Mouse (Mus musculus) intestine, embryonic 15.5 days (tissue): Measurements from ENCODE around the gene Vav3. TPM values are rescaled to one million over a fixed set of nuclear protein-coding genes. Genes with fewer than 3 reads are reported as not detected.

Experiments
- ATAC-seq: fragments of 200-750 bp; cut with Nextera tagmentation; 2 replicates; pipeline ENCODE4 v1.8.0; 2017; ENCODE audit warnings: moderate TSS enrichment, moderate library complexity
- H3K27ac ChIP-seq: fragments of 300-500 bp; sonication (generic); 2 replicates; pipeline ENCODE4 v1.5.1; 2015; ENCODE audit warnings: mild to moderate bottlenecking, inconsistent platforms
- H3K27me3 ChIP-seq: fragments of 300-500 bp; sonication (generic); replicated peaks from 2 replicates; pipeline ENCODE4 v1.6.1; 2015; ENCODE audit warnings: inconsistent platforms
- H3K36me3 ChIP-seq: fragments of 300-500 bp; sonication (generic); 2 replicates; pipeline ENCODE4 v1.6.1; 2015; ENCODE audit warnings: inconsistent platforms
- H3K4me1 ChIP-seq: fragments of 300-500 bp; sonication (generic); replicated peaks from 2 replicates; pipeline ENCODE4 v1.6.1; 2015; ENCODE audit warnings: inconsistent platforms
- H3K4me2 ChIP-seq: fragments of 300-500 bp; sonication (generic); replicated peaks from 2 replicates; pipeline ENCODE4 v1.6.1; 2015; ENCODE audit warnings: mild to moderate bottlenecking, inconsistent platforms
- H3K4me3 ChIP-seq: fragments of 300-500 bp; sonication (generic); replicated peaks from 2 replicates; pipeline ENCODE4 v1.5.1; 2015; ENCODE audit warnings: inconsistent platforms
- H3K9ac ChIP-seq: fragments of 300-500 bp; sonication (generic); 2 replicates; pipeline ENCODE4 v1.6.1; 2015; ENCODE audit warnings: inconsistent platforms
- H3K9me3 ChIP-seq: fragments of 300-500 bp; sonication (generic); 2 replicates; pipeline ENCODE4 v1.6.1; 2016; ENCODE audit warnings: inconsistent platforms
- WGBS: fragments of 180-500 bp; shearing (Covaris S2); methylation state at CpG from one replicate; pipeline ENCODE4 v1.1.7; 2015; 5-methylcytosine and 5-hydroxymethylcytosine counted together
- polyA plus RNA-seq: library from polyadenylated mRNA; unstranded; fragments of >200 nt; fragmentation: Nextera tagmentation; extraction: Ambion mirVana; gene quantifications from 2 replicates; pipeline ENCODE4 v1.2.1, GENCODE M21; 2015

Gene Vav3
- 15.9 and 16.6 TPM in 2 replicates for polyA plus RNA-seq

GRCm38 (mm10) chr3:109340274-109341070, at the start of gene Vav3:
TSS of gene Vav3 (plus strand) at chr3:109340653.
- Histone ChIP-seq H3K4me3 (peak within 1 kb of the TSS; percentile 67), H3K27ac (peak within 1 kb of the TSS; percentile 73), H3K4me1 (peaks cover 5% of the 10 kb centered on the region; the same call in 1 of the 2 replicates), H3K4me2 (peak within 1 kb of the TSS; percentile 94), H3K27me3 (0 out of 2 replicates have a peak, but pooled peaks cover 4% of the 10 kb centered on the region), H3K9ac (peak within 1 kb of the TSS; percentile 62), H3K9me3 (no peaks in the 10 kb centered on the region), H3K36me3 (no peaks in the 10 kb centered on the region)
- WGBS = under 1% methylated on average over 84 of the region's 92 CpGs
- peak; percentile 96 for ATAC-seq

GRCm38 (mm10) chr3:109298857-109299256, 41.6 kb upstream of the Vav3 start:
- H3K9me3 ChIP-seq = no peaks in the 10 kb centered on the region
- no peaks in the 10 kb centered on the region for H3K36me3 ChIP-seq
- H3K9ac ChIP-seq = no peak overlapping the region
- 66% methylated on average over 6 of the region's 6 CpGs for WGBS
- H3K4me2 ChIP-seq = no peak overlapping the region
- H3K27ac ChIP-seq = no peak overlapping the region
- H3K4me1 ChIP-seq = no peaks in the 10 kb centered on the region
- ATAC-seq = no peak
- no peak overlapping the region for H3K4me3 ChIP-seq
- H3K27me3 ChIP-seq = no peaks in the 10 kb centered on the region

- 77% methylated on average over 4 of the region's 4 CpGs for WGBS
- no peak overlapping the region for H3K9ac ChIP-seq
- no peak overlapping the region for H3K27ac ChIP-seq
- H3K36me3 ChIP-seq = no peaks in the 10 kb centered on the region
- no peaks in the 10 kb centered on the region for H3K4me1 ChIP-seq
- H3K27me3 ChIP-seq = no peaks in the 10 kb centered on the region
- no peaks in the 10 kb centered on the region for H3K9me3 ChIP-seq
- no peak overlapping the region for H3K4me3 ChIP-seq
- ATAC-seq = no peak
- no peak overlapping the region for H3K4me2 ChIP-seq
These were observed 41.0 kb upstream of the Vav3 start for GRCm38 (mm10) chr3:109299303-109300074.

- no peaks in the 10 kb centered on the region for H3K9me3 ChIP-seq
- no peaks in the 10 kb centered on the region for H3K4me1 ChIP-seq
- no peak overlapping the region for H3K4me2 ChIP-seq
- 75% methylated on average over 2 of the region's 2 CpGs for WGBS
- no peak for ATAC-seq
- no peak overlapping the region for H3K9ac ChIP-seq
- no peaks in the 10 kb centered on the region for H3K27me3 ChIP-seq
- H3K27ac ChIP-seq = no peak overlapping the region
- H3K36me3 ChIP-seq = no peaks in the 10 kb centered on the region
- no peak overlapping the region for H3K4me3 ChIP-seq
These were observed 38.4 kb upstream of the Vav3 start for GRCm38 (mm10) chr3:109302059-109302458.

GRCm38 (mm10) chr3:109307406-109307805, 33.0 kb upstream of the Vav3 start:
- ATAC-seq = peak; percentile 86
- Histone ChIP-seq H3K4me1 (0 out of 2 replicates have a peak, but pooled peaks cover 4% of the 10 kb centered on the region), H3K27me3 (no peaks in the 10 kb centered on the region), H3K4me3 (no peak overlapping the region), H3K36me3 (no peaks in the 10 kb centered on the region), H3K4me2 (no peak overlapping the region), H3K27ac (no peak overlapping the region), H3K9ac (no peak overlapping the region), H3K9me3 (no peaks in the 10 kb centered on the region)
- 54% methylated on average over 7 of the region's 7 CpGs for WGBS

GRCm38 (mm10) chr3:109308468-109308867, 32.0 kb upstream of the Vav3 start:
- Histone ChIP-seq H3K4me1 (0 out of 2 replicates have a peak, but pooled peaks cover 4% of the 10 kb centered on the region), H3K4me3 (no peak overlapping the region), H3K36me3 (no peaks in the 10 kb centered on the region), H3K27me3 (no peaks in the 10 kb centered on the region), H3K4me2 (no peak overlapping the region), H3K9me3 (no peaks in the 10 kb centered on the region), H3K9ac (no peak overlapping the region), H3K27ac (no peak overlapping the region)
- ATAC-seq = no peak
- 69% methylated on average over 3 of the region's 3 CpGs for WGBS

GRCm38 (mm10) chr3:109309317-109310265, 30.9 kb upstream of the Vav3 start:
- 80% methylated on average over 18 of the region's 18 CpGs for WGBS
- Histone ChIP-seq H3K9ac (no peak overlapping the region), H3K4me2 (no peak overlapping the region), H3K36me3 (no peaks in the 10 kb centered on the region), H3K4me3 (no peak overlapping the region), H3K27ac (no peak overlapping the region), H3K9me3 (no peaks in the 10 kb centered on the region), H3K4me1 (0 out of 2 replicates have a peak, but pooled peaks cover 4% of the 10 kb centered on the region), H3K27me3 (no peaks in the 10 kb centered on the region)
- 0 out of 2 replicates have a peak, but pooled peaks have one; percentile 40 for ATAC-seq

GRCm38 (mm10) chr3:109311172-109311824, 29.2 kb upstream of the Vav3 start:
- no peaks in the 10 kb centered on the region for H3K36me3 ChIP-seq

GRCm38 (mm10) chr3:109311875-109312274, 28.6 kb upstream of the Vav3 start:
- no peak overlapping the region for H3K4me3 ChIP-seq

More at GRCm38 (mm10) chr3:109311172-109311824, 29.2 kb upstream of the Vav3 start:
- 78% methylated on average over 6 of the region's 6 CpGs for WGBS
- no peak overlapping the region for H3K4me2 ChIP-seq
- 0 out of 2 replicates have a peak, but pooled peaks cover 4% of the 10 kb centered on the region for H3K4me1 ChIP-seq
- no peaks in the 10 kb centered on the region for H3K9me3 ChIP-seq
- no peak overlapping the region for H3K9ac ChIP-seq
- ATAC-seq = no peak
- no peak overlapping the region for H3K27ac ChIP-seq
- H3K27me3 ChIP-seq = no peaks in the 10 kb centered on the region
- no peak overlapping the region for H3K4me3 ChIP-seq

GRCm38 (mm10) chr3:109313501-109313900, 27.0 kb upstream of the Vav3 start:
- H3K4me1 ChIP-seq = 0 out of 2 replicates have a peak, but pooled peaks cover 4% of the 10 kb centered on the region
- no peaks in the 10 kb centered on the region for H3K36me3 ChIP-seq
- no peaks in the 10 kb centered on the region for H3K27me3 ChIP-seq
- H3K27ac ChIP-seq = no peak overlapping the region
- ATAC-seq = no peak
- H3K4me2 ChIP-seq = no peak overlapping the region
- no peak overlapping the region for H3K4me3 ChIP-seq
- no peaks in the 10 kb centered on the region for H3K9me3 ChIP-seq
- WGBS = 38% methylated on average over 2 of the region's 2 CpGs
- H3K9ac ChIP-seq = no peak overlapping the region

More at GRCm38 (mm10) chr3:109311875-109312274, 28.6 kb upstream of the Vav3 start:
- Histone ChIP-seq H3K9ac (no peak overlapping the region), H3K4me2 (no peak overlapping the region), H3K27me3 (no peaks in the 10 kb centered on the region), H3K9me3 (no peaks in the 10 kb centered on the region), H3K36me3 (no peaks in the 10 kb centered on the region), H3K27ac (no peak overlapping the region), H3K4me1 (0 out of 2 replicates have a peak, but pooled peaks cover 4% of the 10 kb centered on the region)
- ATAC-seq = no peak
- 80% methylated on average over 3 of the region's 3 CpGs for WGBS

- no peak overlapping the region for H3K9ac ChIP-seq
- H3K9me3 ChIP-seq = no peaks in the 10 kb centered on the region
- no peaks in the 10 kb centered on the region for H3K27me3 ChIP-seq
- no peaks in the 10 kb centered on the region for H3K4me1 ChIP-seq
- no peak for ATAC-seq
- no peak overlapping the region for H3K4me2 ChIP-seq
- no peak overlapping the region for H3K4me3 ChIP-seq
- no peaks in the 10 kb centered on the region for H3K36me3 ChIP-seq
- H3K27ac ChIP-seq = no peak overlapping the region
These were observed 18.2 kb upstream of the Vav3 start for GRCm38 (mm10) chr3:109322225-109322624.
